In the genomic region with DNA sequence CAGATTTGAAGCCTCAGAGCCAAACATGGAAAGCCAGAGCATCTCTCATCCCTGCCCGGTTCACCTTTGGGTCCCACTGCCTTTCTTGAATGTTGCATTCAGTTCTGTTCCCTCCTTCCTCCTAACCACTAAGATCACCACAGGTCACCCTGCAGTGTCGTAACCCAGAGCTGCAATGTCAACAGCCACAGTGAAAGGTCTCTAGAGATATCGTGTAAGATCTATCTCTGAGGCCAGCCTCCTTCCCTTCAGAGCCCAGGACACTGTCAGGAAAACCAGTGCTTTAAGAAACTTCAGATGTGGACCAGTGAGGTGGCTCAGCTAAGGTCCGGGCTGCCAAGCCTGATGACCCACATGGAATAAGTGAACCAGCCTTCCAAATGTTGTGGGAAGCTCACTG, we compare ENCODE assay signal across 9 mouse cellular contexts. TPM values are rescaled to one million over a fixed set of nuclear protein-coding genes. Genes with fewer than 3 reads are reported as not detected.
DNase-seq lines count a peak whose midpoint lies in the region; ATAC-seq and TF ChIP-seq lines count a peak whose summit lies in the region.
"Had no signal": no experiment of that assay in that cellular context is flagged by ENCODE, and none has a peak within 500 bp of the region (broad histone marks: within the 10 kb centered on the region; RNA-seq: fewer than 3 reads in every experiment).

No protein-coding gene starts in this region.

- no peaks in the 10 kb centered on the region for H3K36me3 ChIP-seq in kidney, embryonic 16.5 days (ENCODE audit: insufficient read depth, low read length)
- 0 out of 2 replicates have a peak, but pooled peaks cover 4% of the 10 kb centered on the region for H3K36me3 ChIP-seq in embryonic facial prominence, embryonic 14.5 days (ENCODE audit: control insufficient read depth, insufficient read depth, low read length)

- no peaks in the 10 kb centered on the region for H3K9me3 ChIP-seq in kidney, embryonic 16.5 days (ENCODE audit: low read length)
- H3K9me3 ChIP-seq in embryonic facial prominence, embryonic 14.5 days (ENCODE audit: control insufficient read depth, low read length): no peaks in the 10 kb centered on the region

- WGBS in kidney, embryonic 16.5 days: 44% methylated on average over 4 of the region's 4 CpGs
- WGBS in bone marrow, adult 2 months: 7% methylated on average over 4 of the region's 4 CpGs
- WGBS in embryonic facial prominence, embryonic 14.5 days: 56% methylated on average over 4 of the region's 4 CpGs

- H3K4me1 ChIP-seq in kidney, embryonic 16.5 days (ENCODE audit: insufficient read depth, low read length): peaks cover 79% of the 10 kb centered on the region
- peaks cover 14% of the 10 kb centered on the region for H3K4me1 ChIP-seq in bone marrow, adult 2 months (ENCODE audit: control insufficient read depth, insufficient read depth, low read length)
- peaks cover 69% of the 10 kb centered on the region for H3K4me1 ChIP-seq in embryonic facial prominence, embryonic 14.5 days (ENCODE audit: control insufficient read depth, insufficient read depth, low read length)

- peak overlapping the region; percentile 35 for H3K27ac ChIP-seq in kidney, embryonic 16.5 days (ENCODE audit: low read length)
- H3K27ac ChIP-seq in bone marrow, adult 2 months (ENCODE audit: control insufficient read depth, insufficient read depth, low read depth, low read length, poor library complexity): peak overlapping the region; percentile 75
- no peak overlapping the region for H3K27ac ChIP-seq in embryonic facial prominence, embryonic 14.5 days (replicated peaks; ENCODE audit: low read depth, low read length)
- no peak overlapping the region for H3K27ac ChIP-seq in left cerebral cortex, adult 2 months
- H3K27ac ChIP-seq: liver, embryonic 14.5 days had no signal

- no peak for DNase-seq in kidney, adult 11 months
- no peak for DNase-seq in embryonic facial prominence, embryonic 14.5 days (ENCODE audit: low spot score)
- DNase-seq in embryo, embryonic 10 days (ENCODE audit: low spot score): no peak
- DNase-seq in left cerebral cortex, adult 2 months (ENCODE audit: extremely low spot score in 1 of 2, low spot score in 2 of 2): no peak
- DNase-seq: kidney, adult 2 months had no signal

- ATAC-seq in kidney, embryonic 16.5 days (ENCODE audit: low FRiP score, low TSS enrichment): no peak
- no peak for ATAC-seq in embryonic facial prominence, embryonic 14.5 days (ENCODE audit: low read depth)
- ATAC-seq in megakaryocyte, adult 5-6 weeks (ENCODE audit: poor library complexity, severe bottlenecking): peak; percentile 58

- intact Hi-C loops in left cerebral cortex, adult 2 months (cut with DNase I): no loop called here

- H3K9ac ChIP-seq in kidney, embryonic 16.5 days (replicated peaks; ENCODE audit: low read length): peak overlapping the region; percentile 70; the same call in 1 of the 2 replicates
- H3K9ac ChIP-seq in embryonic facial prominence, embryonic 14.5 days (ENCODE audit: low read depth, low read length): 0 out of 2 replicates have a peak overlapping the region, but pooled peaks have one; percentile 76
- H3K9ac ChIP-seq: liver, embryonic 14.5 days had no signal

- TF ChIP-seq POLR2A in bone marrow, adult 2 months (IDR thresholded peaks at IDR 0.05; ENCODE audit: borderline replicate concordance, control insufficient read depth, low read depth, low read length): no peak

- H3K4me2 ChIP-seq in kidney, embryonic 16.5 days (replicated peaks; ENCODE audit: low read depth, low read length): peak overlapping the region; percentile 86
- peak overlapping the region; percentile 98 for H3K4me2 ChIP-seq in embryonic facial prominence, embryonic 14.5 days (ENCODE audit: low read depth, low read length)

- H3K27me3 ChIP-seq in kidney, embryonic 16.5 days (ENCODE audit: insufficient read depth, low read length): 0 out of 2 replicates have a peak, but pooled peaks cover 4% of the 10 kb centered on the region
- H3K27me3 ChIP-seq in embryonic facial prominence, embryonic 14.5 days (replicated peaks; ENCODE audit: control insufficient read depth, insufficient read depth, low read length): no peaks in the 10 kb centered on the region

- peak overlapping the region; percentile 48 for H3K4me3 ChIP-seq in kidney, embryonic 16.5 days (ENCODE audit: low read length)
- H3K4me3 ChIP-seq in bone marrow, adult 2 months (replicated peaks; ENCODE audit: control insufficient read depth, low read depth, low read length): peak overlapping the region; percentile 69
- no peak overlapping the region; the same call in 1 of the 2 replicates for H3K4me3 ChIP-seq in embryonic facial prominence, embryonic 14.5 days (ENCODE audit: low read depth, low read length)
- no peak overlapping the region for H3K4me3 ChIP-seq in left cerebral cortex, adult 2 months

- no peak for TF ChIP-seq CTCF in bone marrow, adult 2 months (IDR thresholded peaks at IDR 0.05; ENCODE audit: control insufficient read depth, insufficient read depth, low read length)
- TF ChIP-seq CTCF in left cerebral cortex, adult 2 months (IDR thresholded peaks at IDR 0.05): no peak

RNA-seq across cellular contexts. Expression of a gene that starts 1.8 kb away (rescaled TPM):
- 133 and 135 TPM in 2 replicates for polyA plus RNA-seq in kidney, embryonic 16.5 days (2015; fragmentation: Nextera tagmentation; extraction: Ambion mirVana)
- polyA plus RNA-seq in bone marrow, adult 2 months (2011; ENCODE audit: insufficient read depth, insufficient read length, low replicate concordance, missing spikeins): 18.7 and 49.4 TPM in 2 replicates
- 60.1 and 79.9 TPM in 2 replicates for polyA plus RNA-seq in embryonic facial prominence, embryonic 14.5 days (2014; fragmentation: Nextera tagmentation; extraction: Ambion mirVana)
- total RNA-seq in megakaryocyte, adult 5-6 weeks (2015): 321 and 326 TPM in 2 replicates
- 505 and 532 TPM in 2 replicates for total RNA-seq in megakaryocyte, adult 5-6 weeks (2017)
- total RNA-seq in left cerebral cortex, adult 2 months (2021): 1 to 10 TPM; 3.8 to 5.1 TPM

Comparison
In these comparisons a context has a peak if more than half of its experiments do, and no peak if none do; other contexts are left out.
1. H3K27ac ChIP-seq: peak in kidney, embryonic 16.5 days (single experiment) and bone marrow, adult 2 months (single experiment); none in embryonic facial prominence, embryonic 14.5 days (single experiment) and left cerebral cortex, adult 2 months (single experiment).
2. H3K4me3 ChIP-seq: peak in kidney, embryonic 16.5 days (single experiment) and bone marrow, adult 2 months (single experiment); none in embryonic facial prominence, embryonic 14.5 days (single experiment) and left cerebral cortex, adult 2 months (single experiment).